Mouse (Mus musculus): Measurements from ENCODE around the gene Glra3.

The Glra3 gene

GRCm38 (mm10) chr8:55939870-55940525 is at the start of gene Glra3:
Gene Glra3 (plus strand): TSS chr8:55940460.
- no peak for DNase-seq (ENCODE audit: inconsistent age in 2 of 2, low spot score in 1 of 2)

GRCm38 (mm10) chr8:55906848-55907247 is 33.4 kb upstream of the Glra3 start, which contains the start of gene Adam29:
Gene Adam29 (minus strand): TSS chr8:55906948.
- DNase-seq (ENCODE audit: inconsistent age in 2 of 2, low spot score in 1 of 2) = no peak

GRCm38 (mm10) chr8:55940526-55940880 is 243 bp downstream of the Glra3 start:
- peak in 1 of 2 experiments; percentile 18 for DNase-seq (ENCODE audit: inconsistent age in 2 of 2, low spot score in 1 of 2)

GRCm38 (mm10) chr8:55964759-55965320 is 24.6 kb downstream of the Glra3 start:
- DNase-seq (ENCODE audit: inconsistent age in 2 of 2, low spot score in 1 of 2) = no peak

- DNase-seq (ENCODE audit: inconsistent age in 2 of 2, low spot score in 1 of 2) = no peak
These were observed 57.6 kb downstream of the Glra3 start for GRCm38 (mm10) chr8:55997859-55998258.

- no peak for DNase-seq (ENCODE audit: inconsistent age in 2 of 2, low spot score in 1 of 2)
These were observed 114.1 kb downstream of the Glra3 start for GRCm38 (mm10) chr8:56054324-56054723.

- peak; percentile 10 to 63 for DNase-seq (ENCODE audit: inconsistent age in 2 of 2, low spot score in 1 of 2)
These were observed 122.8 kb downstream of the Glra3 start for GRCm38 (mm10) chr8:56063081-56063480.

GRCm38 (mm10) chr8:56070486-56071254 is 130.4 kb downstream of the Glra3 start:
- no peak for DNase-seq (ENCODE audit: inconsistent age in 2 of 2, low spot score in 1 of 2)

GRCm38 (mm10) chr8:56083654-56084053 is 143.4 kb downstream of the Glra3 start:
- no peak for DNase-seq (ENCODE audit: inconsistent age in 2 of 2, low spot score in 1 of 2)

- no peak for DNase-seq (ENCODE audit: inconsistent age in 2 of 2, low spot score in 1 of 2)
These were observed 154.1 kb downstream of the Glra3 start for GRCm38 (mm10) chr8:56094385-56094784.

- DNase-seq (ENCODE audit: inconsistent age in 2 of 2, low spot score in 1 of 2) = no peak
These were observed 170.0 kb downstream of the Glra3 start for GRCm38 (mm10) chr8:56110296-56110695.

- DNase-seq (ENCODE audit: inconsistent age in 2 of 2, low spot score in 1 of 2) = no peak
These were observed 189.1 kb downstream of the Glra3 start for GRCm38 (mm10) chr8:56129357-56129756.

GRCm38 (mm10) chr8:56150697-56151096 is 210.4 kb downstream of the Glra3 start:
- no peak for DNase-seq (ENCODE audit: inconsistent age in 2 of 2, low spot score in 1 of 2)

GRCm38 (mm10) chr8:56151574-56151973 is 211.3 kb downstream of the Glra3 start:
- DNase-seq (ENCODE audit: inconsistent age in 2 of 2, low spot score in 1 of 2) = no peak

- no peak for DNase-seq (ENCODE audit: inconsistent age in 2 of 2, low spot score in 1 of 2)
These were observed 218.7 kb downstream of the Glra3 start for GRCm38 (mm10) chr8:56158966-56159365.

All from adrenal gland, adult (tissue).